Comparison of ENCODE assay signal across 8 mouse cellular contexts in genomic region chr11:119939073-119939710, GRCm38 (mm10). TPM values are rescaled to one million over a fixed set of nuclear protein-coding genes. Genes with fewer than 3 reads are reported as not detected.
DNase-seq lines count a peak whose midpoint lies in the region; ATAC-seq and TF ChIP-seq lines count a peak whose summit lies in the region.

No protein-coding gene starts in this region.

- no peak overlapping the region for H3K27ac ChIP-seq in heart, embryonic 12.5 days (ENCODE audit: poor library complexity, severe bottlenecking)
- peak overlapping the region; percentile 36; the same call in 1 of the 2 replicates for H3K27ac ChIP-seq in embryonic facial prominence, embryonic 10.5 days (replicated peaks)
- peak overlapping the region; percentile 98 for H3K27ac ChIP-seq in kidney, adult 2 months (ENCODE audit: insufficient read depth, low read depth, low read length)
- H3K27ac ChIP-seq in liver, embryonic 13.5 days, result peak overlapping the region; percentile 76
- no peak overlapping the region for H3K27ac ChIP-seq in gastrocnemius, adult 2 months

- 66% methylated on average over 8 of the region's 8 CpGs for WGBS in heart, embryonic 12.5 days
- WGBS in embryonic facial prominence, embryonic 10.5 days, result 49% methylated on average over 8 of the region's 8 CpGs
- 41% methylated on average over 8 of the region's 8 CpGs for WGBS in kidney, adult 2 months
- WGBS in liver, embryonic 13.5 days (ENCODE audit: insufficient replicate concordance), result 52% methylated on average over 8 of the region's 8 CpGs

- no peak for DNase-seq in heart, postnatal 36 days
- DNase-seq in embryonic facial prominence, embryonic 10.5 days (ENCODE audit: low spot score), result no peak
- DNase-seq in kidney, adult 2 months, result peak; percentile 90
- no peak for DNase-seq in liver, embryonic 13.5 days
- DNase-seq in gastrocnemius, adult 2 months, result no peak
- no peak for DNase-seq in adrenal gland, adult 18-20 months (ENCODE audit: low spot score in 2 of 2)
- DNase-seq in lung, postnatal 4 days, result no peak

- no peaks in the 10 kb centered on the region for H3K9me3 ChIP-seq in heart, embryonic 12.5 days (replicated peaks)
- no peaks in the 10 kb centered on the region for H3K9me3 ChIP-seq in embryonic facial prominence, embryonic 10.5 days
- H3K9me3 ChIP-seq in liver, embryonic 13.5 days (replicated peaks), result no peaks in the 10 kb centered on the region

- ATAC-seq in heart, embryonic 12.5 days (ENCODE audit: insufficient number of reproducible peaks, low FRiP score), result no peak
- ATAC-seq in liver, embryonic 13.5 days (ENCODE audit: low read depth), result no peak

- no peak overlapping the region for H3K4me3 ChIP-seq in heart, embryonic 12.5 days
- no peak overlapping the region for H3K4me3 ChIP-seq in embryonic facial prominence, embryonic 10.5 days
- H3K4me3 ChIP-seq in kidney, adult 2 months (ENCODE audit: insufficient read depth, low read depth, low read length), result peak overlapping the region; percentile 61
- no peak overlapping the region; the same call in 1 of the 2 replicates for H3K4me3 ChIP-seq in liver, embryonic 13.5 days (replicated peaks)
- H3K4me3 ChIP-seq in gastrocnemius, adult 2 months, result no peak overlapping the region

- 0 out of 2 replicates have a peak overlapping the region, but pooled peaks have one; percentile 11 for H3K9ac ChIP-seq in heart, embryonic 12.5 days
- H3K9ac ChIP-seq in liver, embryonic 13.5 days, result no peak overlapping the region; the same call in 1 of the 2 replicates

- intact Hi-C loops in heart, postnatal 36 days (cut with DNase I), result no loop called here
- intact Hi-C loops in gastrocnemius, adult 2 months (cut with DNase I), result no loop called here

- TF ChIP-seq CTCF in kidney, adult 2 months (conservative IDR thresholded peaks at IDR 0.05; ENCODE audit: insufficient read depth, insufficient read length, low read depth, low read length), result no peak
- TF ChIP-seq CTCF in gastrocnemius, adult 2 months (IDR thresholded peaks at IDR 0.05), result no peak

- TF ChIP-seq POLR2A in kidney, adult 2 months (IDR thresholded peaks at IDR 0.05; ENCODE audit: low read depth, low read length), result peak; percentile 20

- H3K4me1 ChIP-seq in heart, embryonic 12.5 days (replicated peaks), result peaks cover 56% of the 10 kb centered on the region
- peaks cover 91% of the 10 kb centered on the region for H3K4me1 ChIP-seq in embryonic facial prominence, embryonic 10.5 days
- H3K4me1 ChIP-seq in kidney, adult 2 months (ENCODE audit: control insufficient read depth, insufficient read depth, low read length), result peaks cover 45% of the 10 kb centered on the region
- peaks cover 87% of the 10 kb centered on the region for H3K4me1 ChIP-seq in liver, embryonic 13.5 days (replicated peaks)

- peaks cover 44% of the 10 kb centered on the region for H3K27me3 ChIP-seq in heart, embryonic 12.5 days (replicated peaks)
- H3K27me3 ChIP-seq in embryonic facial prominence, embryonic 10.5 days (replicated peaks; ENCODE audit: low read depth, poor library complexity, severe bottlenecking), result peaks cover 52% of the 10 kb centered on the region
- no peaks in the 10 kb centered on the region for H3K27me3 ChIP-seq in kidney, adult 2 months (replicated peaks; ENCODE audit: control insufficient read depth, insufficient read depth, low read length)
- peaks cover 64% of the 10 kb centered on the region for H3K27me3 ChIP-seq in liver, embryonic 13.5 days

- H3K36me3 ChIP-seq in heart, embryonic 12.5 days, result no peaks in the 10 kb centered on the region
- H3K36me3 ChIP-seq in embryonic facial prominence, embryonic 10.5 days (replicated peaks), result no peaks in the 10 kb centered on the region
- no peaks in the 10 kb centered on the region for H3K36me3 ChIP-seq in kidney, adult 2 months (ENCODE audit: control insufficient read depth, insufficient read depth, low read length)
- H3K36me3 ChIP-seq in liver, embryonic 13.5 days, result no peaks in the 10 kb centered on the region

- H3K4me2 ChIP-seq in heart, embryonic 12.5 days, result no peak overlapping the region
- H3K4me2 ChIP-seq in liver, embryonic 13.5 days, result peak overlapping the region; percentile 41

RNA-seq across cellular contexts. Expression of gene Baiap2, which starts 3.4 kb away (rescaled TPM):
- polyA plus RNA-seq in heart, embryonic 12.5 days (2016; fragmentation: Nextera tagmentation; extraction: Ambion mirVana), result 15.6 and 16.4 TPM in 2 replicates
- total RNA-seq in heart, postnatal 36 days (2021), result 10 to 100 TPM in 1 of 2 experiments, 1 to 10 TPM in 1; 4.4 to 12.0 TPM
- polyA plus RNA-seq in embryonic facial prominence, embryonic 10.5 days (2016; fragmentation: Nextera tagmentation; extraction: Ambion mirVana), result 9.6 and 11.0 TPM in 2 replicates
- 78.1 and 88.4 TPM in 2 replicates for polyA plus RNA-seq in kidney, adult 2 months (2012; rRNA removed)
- polyA plus RNA-seq in liver, embryonic 13.5 days (2015; fragmentation: Nextera tagmentation; extraction: Ambion mirVana), result 5.1 and 5.5 TPM in 2 replicates
- total RNA-seq in gastrocnemius, adult 2 months (2021), result 1 to 10 TPM; 1.5 to 2.0 TPM
- 10 to 100 TPM; 16.5 to 31.7 TPM for total RNA-seq in adrenal gland, adult 18-20 months (2021)

RNA-seq across cellular contexts. Expression of gene Chmp6, which starts 26.0 kb away (rescaled TPM):
- polyA plus RNA-seq in heart, embryonic 12.5 days (2016; fragmentation: Nextera tagmentation; extraction: Ambion mirVana), result 67.8 and 70.4 TPM in 2 replicates
- total RNA-seq in heart, postnatal 36 days (2021), result 10 to 100 TPM; 27.9 TPM
- polyA plus RNA-seq in embryonic facial prominence, embryonic 10.5 days (2016; fragmentation: Nextera tagmentation; extraction: Ambion mirVana), result 117 and 120 TPM in 2 replicates
- polyA plus RNA-seq in kidney, adult 2 months (2012; rRNA removed), result 97.2 and 106 TPM in 2 replicates
- 37.4 and 37.6 TPM in 2 replicates for polyA plus RNA-seq in liver, embryonic 13.5 days (2015; fragmentation: Nextera tagmentation; extraction: Ambion mirVana)
- 10 to 100 TPM; 29.6 to 31.3 TPM for total RNA-seq in gastrocnemius, adult 2 months (2021)
- 10 to 100 TPM; 32.3 to 33.3 TPM for total RNA-seq in adrenal gland, adult 18-20 months (2021)

Comparison
In these comparisons a context has a peak if more than half of its experiments do, and no peak if none do; other contexts are left out.
1. H3K27ac ChIP-seq: peak in embryonic facial prominence, embryonic 10.5 days (single experiment), kidney, adult 2 months (single experiment) and liver, embryonic 13.5 days (single experiment); none in heart, embryonic 12.5 days (single experiment) and gastrocnemius, adult 2 months (single experiment).